8 mouse cellular contexts compared by ENCODE assay signal in the genomic region with DNA sequence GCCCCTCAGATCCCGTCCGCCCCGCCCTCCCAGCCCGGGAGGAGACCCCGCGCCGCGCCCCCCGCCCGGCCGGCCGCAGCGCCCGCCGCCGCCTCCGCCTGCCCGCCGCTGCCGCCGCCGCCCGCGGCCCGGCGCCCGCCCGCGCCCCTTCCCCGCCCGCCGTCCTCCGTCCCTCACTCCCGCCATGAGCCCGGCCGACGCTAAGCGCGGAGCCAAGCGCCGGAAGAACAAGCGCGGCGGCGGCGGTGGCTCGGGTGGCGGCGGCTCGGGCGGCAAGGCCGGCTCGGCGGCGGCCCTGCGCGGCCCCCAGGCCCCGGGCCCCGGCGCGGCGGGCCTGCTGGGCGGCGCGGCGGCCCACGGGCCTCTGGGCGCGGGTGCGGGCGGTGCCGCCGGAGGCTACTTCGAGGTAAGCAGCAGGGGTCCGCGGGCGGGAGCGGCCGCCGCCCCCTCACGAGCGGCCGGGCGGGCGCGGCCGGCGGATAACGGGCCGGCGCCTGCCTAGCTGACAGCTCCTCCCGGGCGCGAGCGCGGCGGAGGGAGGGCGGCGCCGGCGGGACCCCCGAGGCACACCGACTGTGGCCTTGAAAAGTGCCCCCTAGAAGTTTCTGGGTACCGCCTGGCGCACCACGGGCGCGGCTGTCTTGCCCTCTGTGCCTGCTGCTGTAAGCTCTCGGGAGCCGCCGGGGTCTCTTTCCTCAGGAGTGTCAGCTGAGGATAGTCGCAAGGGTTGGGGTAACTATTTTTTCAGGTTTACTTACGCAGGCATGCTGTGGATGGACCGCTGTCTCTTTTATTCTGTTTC. TPM values are rescaled to one million over a fixed set of nuclear protein-coding genes. Genes with fewer than 3 reads are reported as not detected.
DNase-seq lines count a peak whose midpoint lies in the region; ATAC-seq lines count a peak whose summit lies in the region.

No protein-coding gene starts in this region.

- H3K4me2 ChIP-seq in forebrain, embryonic 16.5 days (ENCODE audit: low read length) = peak overlapping the region; percentile 77

- peaks cover 19% of the 10 kb centered on the region for H3K4me1 ChIP-seq in forebrain, embryonic 16.5 days (replicated peaks; ENCODE audit: control insufficient read depth, insufficient read depth, low read length)

- peak; percentile 49 for DNase-seq in MN1 (ENCODE audit: low spot score)
- peak; percentile 39 for DNase-seq in heart, postnatal 4 days
- DNase-seq in left cerebral cortex, adult 11 months (ENCODE audit: low spot score) = peak; percentile 17
- DNase-seq in lung, postnatal 14 days = peak; percentile 19
- peak; percentile 13 for DNase-seq in right cerebral cortex, postnatal 36 days (ENCODE audit: low spot score in 2 of 2)
- DNase-seq in yolk sac, embryonic 10.5 days (ENCODE audit: low spot score) = peak; percentile 12

- no peaks in the 10 kb centered on the region for H3K27me3 ChIP-seq in forebrain, embryonic 16.5 days (replicated peaks; ENCODE audit: control insufficient read depth, insufficient read depth, low read length)

- H3K9ac ChIP-seq in forebrain, embryonic 16.5 days (replicated peaks; ENCODE audit: low read depth, low read length) = peak overlapping the region; percentile 86

- H3K9me3 ChIP-seq in forebrain, embryonic 16.5 days (ENCODE audit: control insufficient read depth, low read length) = no peaks in the 10 kb centered on the region

- H3K4me3 ChIP-seq in forebrain, embryonic 16.5 days (replicated peaks; ENCODE audit: low read length) = peak overlapping the region; percentile 87

- WGBS in forebrain, embryonic 16.5 days = 0% methylated on average over 53 of the region's 114 CpGs

- peak overlapping the region; percentile 80 for H3K27ac ChIP-seq in forebrain, embryonic 16.5 days (ENCODE audit: low read length)

- ATAC-seq in cerebellum, adult (ENCODE audit: insufficient number of reproducible peaks, low FRiP score, low TSS enrichment) = peak; percentile 24; the same call in 1 of the 2 replicates
- no peak for ATAC-seq in forebrain, embryonic 16.5 days

- H3K36me3 ChIP-seq in forebrain, embryonic 16.5 days (ENCODE audit: control insufficient read depth, insufficient read depth) = no peaks in the 10 kb centered on the region

RNA-seq across cellular contexts. Expression of a gene that starts 0.5 kb away (rescaled TPM):
- polyA plus RNA-seq in forebrain, embryonic 16.5 days (2015; fragmentation: Nextera tagmentation; extraction: Ambion mirVana) = 16.3 and 17.1 TPM in 2 replicates
- 10 to 100 TPM; 36.0 to 41.7 TPM for total RNA-seq in heart, postnatal 4 days (2021)

RNA-seq across cellular contexts. Expression of a gene that starts 34.1 kb away (rescaled TPM):
- 150 and 153 TPM in 2 replicates for polyA plus RNA-seq in forebrain, embryonic 16.5 days (2015; fragmentation: Nextera tagmentation; extraction: Ambion mirVana)
- 10 to 100 TPM; 85.8 to 86.3 TPM for total RNA-seq in heart, postnatal 4 days (2021)
